Mouse (Mus musculus): Measurements from ENCODE around the gene Gsk3a. TPM values are rescaled to one million over a fixed set of nuclear protein-coding genes. Genes with fewer than 3 reads are reported as not detected.

Gene Gsk3a
- polyA plus RNA-seq, 1 experiment from 2014 or later = 11.9 TPM

- peaks cover 42% of the 10 kb centered on the region for H3K36me3 ChIP-seq
Observed at GRCm38 (mm10) chr7:25238829-25239623, 1.4 kb upstream of the Gsk3a start.

DNA sequence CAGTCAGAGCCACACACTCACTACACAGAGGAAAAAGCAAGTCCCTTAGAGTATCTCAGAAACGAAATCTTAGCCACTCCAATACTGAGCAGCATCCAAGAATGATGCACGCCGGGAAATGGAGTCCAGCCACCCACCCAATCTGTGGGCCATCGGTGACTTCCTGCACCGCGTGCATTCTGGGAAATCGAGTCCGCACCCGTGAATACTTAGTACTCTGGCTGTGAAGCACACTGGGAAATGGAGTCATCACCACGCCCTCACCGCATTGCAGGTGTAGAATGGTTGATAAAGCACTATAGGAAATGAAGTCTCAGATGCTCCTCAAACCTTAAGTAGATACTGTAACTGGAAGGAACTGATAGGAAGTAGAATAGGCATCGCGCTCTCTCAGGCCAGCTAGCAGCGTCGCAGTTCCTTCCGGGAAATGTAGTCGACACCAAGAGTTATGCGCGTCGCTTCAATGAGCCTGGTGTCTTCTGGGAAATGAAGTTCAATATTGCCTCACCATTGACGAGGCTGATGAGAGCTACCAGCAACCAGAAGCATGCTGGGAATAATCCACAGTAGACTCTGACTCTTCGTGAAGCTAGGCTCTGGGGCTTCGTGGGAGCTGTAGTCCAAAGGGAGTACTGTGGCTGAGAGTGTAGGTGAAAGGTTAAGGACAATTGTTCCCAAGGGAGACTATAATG is 510 bp upstream of the Gsk3a start:
- Histone ChIP-seq H3K4me3 (peak overlapping the region; percentile 97), H3K36me3 (peaks cover 42% of the 10 kb centered on the region), H3K27ac (peak overlapping the region; percentile 96), H3K27me3 (ENCODE audit: insufficient read depth, poor library complexity, severe bottlenecking) (no peaks in the 10 kb centered on the region), H3K9me3 (no peaks in the 10 kb centered on the region), H3K4me1 (peaks cover 30% of the 10 kb centered on the region)
- DNase-seq (ENCODE audit: low spot score) = peak; percentile 99
- under 1% methylated on average over 23 of the region's 23 CpGs for WGBS

More at GRCm38 (mm10) chr7:25238829-25239623, 1.4 kb upstream of the Gsk3a start:
- peak; percentile 96 for DNase-seq (ENCODE audit: low spot score)
- Histone ChIP-seq H3K4me1 (peaks cover 36% of the 10 kb centered on the region), H3K4me3 (peak overlapping the region; percentile 97), H3K27ac (peak overlapping the region; percentile 96), H3K9me3 (no peaks in the 10 kb centered on the region), H3K27me3 (ENCODE audit: insufficient read depth, poor library complexity, severe bottlenecking) (no peaks in the 10 kb centered on the region)
- 4% methylated on average over 30 of the region's 30 CpGs for WGBS

GRCm38 (mm10) chr7:25235526-25235925 is 2.1 kb downstream of the Gsk3a start:
- H3K27me3 ChIP-seq (ENCODE audit: insufficient read depth, poor library complexity, severe bottlenecking) = no peaks in the 10 kb centered on the region
- peaks cover 57% of the 10 kb centered on the region for H3K36me3 ChIP-seq
- peaks cover 24% of the 10 kb centered on the region for H3K4me1 ChIP-seq
- peak overlapping the region; percentile 97; the same call in 1 of the 2 replicates for H3K4me3 ChIP-seq
- no peak for DNase-seq (ENCODE audit: low spot score)
- H3K27ac ChIP-seq = no peak overlapping the region
- WGBS = 93% methylated on average over 5 of the region's 5 CpGs
- no peaks in the 10 kb centered on the region for H3K9me3 ChIP-seq

- Histone ChIP-seq H3K9me3 (no peaks in the 10 kb centered on the region), H3K27ac (no peak overlapping the region), H3K27me3 (ENCODE audit: insufficient read depth, poor library complexity, severe bottlenecking) (no peaks in the 10 kb centered on the region), H3K4me3 (no peak overlapping the region), H3K4me1 (peaks cover 15% of the 10 kb centered on the region), H3K36me3 (peaks cover 79% of the 10 kb centered on the region)
- WGBS = 78% methylated on average over 2 of the region's 2 CpGs
- DNase-seq (ENCODE audit: low spot score) = no peak
Observed at GRCm38 (mm10) chr7:25233061-25233460, 4.6 kb downstream of the Gsk3a start.

- Histone ChIP-seq H3K9me3 (no peaks in the 10 kb centered on the region), H3K4me3 (no peak overlapping the region)
- WGBS = 71% methylated on average over 5 of the region's 5 CpGs
Observed at GRCm38 (mm10) chr7:25232101-25232648, 5.5 kb downstream of the Gsk3a start.

DNA sequence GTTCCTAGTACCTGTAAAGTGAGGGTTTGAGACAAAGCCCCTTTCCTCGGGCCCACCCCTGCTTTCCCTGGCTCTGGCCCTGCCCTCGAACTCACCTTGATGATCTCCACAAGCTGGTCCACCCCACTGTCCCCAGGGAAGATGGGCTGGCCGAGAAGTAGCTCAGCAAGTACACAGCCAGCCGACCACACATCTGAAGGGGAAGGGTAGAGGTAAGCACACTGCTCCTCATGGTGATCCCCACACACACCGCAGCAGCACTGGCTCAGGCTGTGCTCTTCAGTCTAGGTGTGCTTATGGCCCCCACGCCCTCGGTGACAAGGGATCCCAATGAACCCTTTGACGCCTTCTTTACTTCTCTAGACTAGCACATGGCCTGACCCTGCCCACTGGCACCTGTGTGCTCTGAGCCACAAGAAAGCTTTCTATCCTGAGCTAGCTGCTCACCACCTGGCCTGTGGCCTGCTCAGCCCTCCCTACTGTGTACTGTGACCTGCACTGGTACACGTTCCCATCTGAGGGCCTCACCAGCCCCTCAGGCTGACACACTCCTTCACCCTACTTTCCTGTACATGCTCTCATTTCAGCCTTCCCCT is 6.9 kb downstream of the Gsk3a start:
- Histone ChIP-seq H3K27me3 (ENCODE audit: insufficient read depth, poor library complexity, severe bottlenecking) (no peaks in the 10 kb centered on the region), H3K27ac (no peak overlapping the region), H3K4me1 (peaks cover 4% of the 10 kb centered on the region; the same call in 1 of the 2 replicates), H3K36me3 (peaks cover 100% of the 10 kb centered on the region), H3K9me3 (no peaks in the 10 kb centered on the region), H3K4me3 (no peak overlapping the region)
- 92% methylated on average over 9 of the region's 9 CpGs for WGBS
- DNase-seq (ENCODE audit: low spot score) = no peak

More at GRCm38 (mm10) chr7:25232101-25232648, 5.5 kb downstream of the Gsk3a start:
- H3K36me3 ChIP-seq = peaks cover 88% of the 10 kb centered on the region
- H3K27me3 ChIP-seq (ENCODE audit: insufficient read depth, poor library complexity, severe bottlenecking) = no peaks in the 10 kb centered on the region
- H3K4me1 ChIP-seq = peaks cover 15% of the 10 kb centered on the region
- no peak overlapping the region for H3K27ac ChIP-seq
- DNase-seq (ENCODE audit: low spot score) = no peak

DNA sequence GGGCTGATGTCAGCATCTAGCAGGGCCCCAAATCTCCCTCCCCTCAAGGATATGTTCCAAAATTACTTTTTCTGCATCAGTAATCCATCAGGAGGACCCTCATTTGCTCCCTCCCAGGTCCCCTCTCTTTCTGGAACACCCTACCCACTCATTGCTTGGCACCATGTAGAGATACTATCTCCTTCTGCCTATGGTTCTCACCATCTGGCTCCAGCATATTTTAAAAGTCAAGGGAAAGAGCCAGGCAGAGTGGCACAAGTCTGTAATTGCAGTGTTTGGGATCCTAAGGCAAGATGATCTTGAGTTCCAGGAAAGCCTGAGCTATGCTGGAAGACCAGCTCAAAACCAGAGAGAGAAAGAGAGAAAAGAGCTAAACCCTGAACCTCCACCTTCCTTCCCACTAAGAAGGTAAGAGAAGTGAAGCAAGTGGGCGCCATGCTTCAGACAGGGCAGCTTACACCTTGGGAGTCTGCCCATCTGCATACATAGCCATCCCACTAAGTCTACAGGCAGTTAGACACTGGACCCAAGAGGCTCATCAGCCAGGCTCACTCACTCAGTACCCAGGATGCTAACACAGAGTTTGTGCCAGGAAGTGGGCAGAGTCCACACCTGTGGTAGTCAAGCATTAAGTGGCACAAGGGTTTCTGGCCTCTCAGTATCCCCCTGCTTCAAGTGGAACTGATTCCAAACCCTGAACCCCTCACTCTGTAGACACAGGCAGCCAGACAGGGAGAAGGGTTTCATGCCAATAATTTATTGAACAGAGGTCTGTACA is 9.9 kb downstream of the Gsk3a start:
- WGBS = 87% methylated on average over 1 of the region's 1 CpGs
- Histone ChIP-seq H3K27ac (no peak overlapping the region), H3K27me3 (ENCODE audit: insufficient read depth, poor library complexity, severe bottlenecking) (no peaks in the 10 kb centered on the region), H3K4me3 (no peak overlapping the region), H3K4me1 (peaks cover 4% of the 10 kb centered on the region; the same call in 1 of the 2 replicates), H3K9me3 (no peaks in the 10 kb centered on the region), H3K36me3 (peaks cover 93% of the 10 kb centered on the region)
- no peak for DNase-seq (ENCODE audit: low spot score)

GRCm38 (mm10) chr7:25222275-25222967 is 15.2 kb downstream of the Gsk3a start:
- peaks cover 40% of the 10 kb centered on the region for H3K36me3 ChIP-seq
- H3K9me3 ChIP-seq = no peaks in the 10 kb centered on the region
- H3K4me1 ChIP-seq = peaks cover 42% of the 10 kb centered on the region
- peak overlapping the region; percentile 74 for H3K4me3 ChIP-seq
- no peaks in the 10 kb centered on the region for H3K27me3 ChIP-seq (ENCODE audit: insufficient read depth, poor library complexity, severe bottlenecking)
- WGBS = 83% methylated on average over 10 of the region's 10 CpGs
- peak overlapping the region; percentile 95 for H3K27ac ChIP-seq
- no peak for DNase-seq (ENCODE audit: low spot score)

DNA sequence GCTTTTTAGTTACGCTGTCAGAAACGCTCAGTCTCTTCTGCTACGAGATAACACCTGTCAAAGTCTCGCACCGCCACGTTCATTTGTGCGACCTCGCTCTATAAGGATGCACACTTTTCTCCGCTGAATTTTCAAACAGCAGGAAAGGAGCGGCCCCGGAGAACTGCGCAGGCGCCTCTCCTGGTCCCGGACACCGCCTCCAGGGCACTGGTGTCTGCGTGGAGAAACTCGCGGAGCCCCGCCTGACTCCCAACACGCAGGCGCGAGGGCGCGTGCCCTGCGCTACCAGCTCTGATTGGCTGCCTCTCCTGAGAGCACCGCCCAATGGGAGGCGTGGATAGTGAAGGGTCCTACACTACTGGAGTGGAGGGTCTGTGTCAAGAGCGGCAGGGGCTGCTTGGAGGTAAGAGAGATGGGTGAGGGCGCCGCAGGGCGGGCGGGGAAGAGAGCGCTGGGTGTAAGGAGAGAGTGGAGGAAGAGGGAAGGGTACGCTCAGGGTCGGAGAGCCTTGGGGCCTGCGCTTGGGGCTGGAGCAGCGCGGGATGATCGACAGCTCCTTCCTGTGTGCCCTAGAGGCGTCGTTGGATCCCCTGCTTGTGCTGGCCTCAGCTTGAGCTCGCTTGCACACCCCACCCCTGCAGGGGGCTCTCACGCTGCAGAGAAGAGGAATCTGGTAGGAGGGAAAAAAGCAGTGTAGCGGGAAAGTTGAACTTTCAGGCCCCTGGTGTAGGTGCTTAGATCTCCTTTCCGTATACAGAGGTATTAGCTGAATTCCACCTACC is 16.4 kb downstream of the Gsk3a start, which contains the start of gene Zfp526:
Zfp526 (plus strand) TSS at position 324 of the 782 bp plus-strand sequence.
- Histone ChIP-seq H3K27me3 (ENCODE audit: insufficient read depth, poor library complexity, severe bottlenecking) (no peaks in the 10 kb centered on the region), H3K9me3 (no peaks in the 10 kb centered on the region), H3K4me1 (peaks cover 42% of the 10 kb centered on the region), H3K4me3 (peak within 1 kb of the TSS; percentile 74), H3K27ac (peak within 1 kb of the TSS; percentile 95), H3K36me3 (peaks cover 29% of the 10 kb centered on the region)
- peak; percentile 99 for DNase-seq (ENCODE audit: low spot score)
- WGBS = under 1% methylated on average over 45 of the region's 45 CpGs

DNA sequence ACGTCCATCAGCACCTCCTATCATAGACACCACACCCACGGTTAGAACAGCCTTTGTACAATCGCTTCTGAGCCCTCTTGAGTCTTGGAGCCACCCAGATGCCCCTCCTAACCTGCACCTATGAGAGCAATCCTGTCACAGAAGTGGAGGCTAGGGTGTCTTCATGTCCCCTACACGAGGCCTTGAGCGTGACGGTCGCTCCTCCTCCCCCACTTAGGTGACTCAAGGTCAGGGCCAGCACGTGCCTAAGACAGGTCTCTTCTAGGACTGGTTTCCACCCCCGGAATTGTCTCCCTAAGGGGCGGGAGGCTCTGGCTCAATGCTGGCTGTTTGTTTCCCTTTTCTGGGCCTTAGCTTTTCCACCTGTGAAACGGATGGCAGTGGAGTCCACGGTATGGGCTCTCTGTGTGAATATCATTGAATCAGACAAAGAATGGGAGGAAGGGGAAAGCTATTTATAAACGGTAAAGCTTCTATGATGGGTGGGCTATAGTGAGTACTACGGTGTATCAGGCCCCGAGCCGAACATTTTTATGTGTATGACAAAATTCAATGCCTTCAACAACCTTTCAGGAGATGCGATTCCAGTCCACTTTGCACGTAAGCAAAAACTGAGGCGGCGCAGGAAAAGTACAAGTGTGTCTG is 17.1 kb downstream of the Gsk3a start, which contains the start of gene Dedd2:
Dedd2 (minus strand) TSS at position 159 of the 645 bp plus-strand sequence.
- Histone ChIP-seq H3K27me3 (ENCODE audit: insufficient read depth, poor library complexity, severe bottlenecking) (no peaks in the 10 kb centered on the region), H3K4me1 (peaks cover 42% of the 10 kb centered on the region), H3K4me3 (peak within 1 kb of the TSS; percentile 74), H3K27ac (peak within 1 kb of the TSS; percentile 95), H3K9me3 (no peaks in the 10 kb centered on the region), H3K36me3 (peaks cover 22% of the 10 kb centered on the region)
- DNase-seq (ENCODE audit: low spot score) = peak; percentile 85
- WGBS = 5% methylated on average over 20 of the region's 20 CpGs

All from heart, embryonic 10.5 days (tissue).